Mouse (Mus musculus) frontal cortex, postnatal 25 days (tissue): ENCODE measurements at regions not wholly inside any gene's neighbourhood (a gene's known extent, or its start where the extent isn't known, plus 50 kb on each side); places are given as distances from the start of the nearest gene placed in this dataset.
"Not testable (repeated sequence)": the region's sequence is repeated elsewhere in the genome, so short reads cannot be mapped to it uniquely, and the experiment has no call there.

ENCODE experiments used
- DNase-seq, 2 experiments: peaks; one replicate each; pipeline ENCODE4 v3.0.0; 2022; ENCODE audit warnings: low spot score in 2 of 2

GRCm38 (mm10) chr8:102223097-102223496 lies 562.3 kb downstream of the Cdh11 start:
- DNase-seq: no peak

DNA sequence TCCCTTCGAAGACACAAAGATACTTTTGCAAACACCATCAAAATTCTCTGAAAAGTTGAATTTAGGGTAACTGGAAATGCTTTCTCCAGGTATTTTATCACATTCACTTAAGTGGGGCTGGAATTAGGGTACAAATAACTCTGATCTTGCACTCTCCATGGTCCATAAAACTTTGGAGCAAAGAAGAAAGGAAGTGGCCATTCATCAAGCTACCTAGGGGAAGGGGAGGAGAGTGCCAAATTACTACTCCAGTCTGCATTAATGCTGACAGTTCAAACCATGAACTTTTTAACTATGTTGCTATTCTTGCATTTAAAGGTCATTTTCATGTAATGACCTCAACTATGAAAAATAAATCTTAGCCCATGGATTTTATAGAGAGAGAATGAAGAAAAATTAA lies 579.8 kb downstream of the Cdh11 start:
- no peak for DNase-seq

DNA sequence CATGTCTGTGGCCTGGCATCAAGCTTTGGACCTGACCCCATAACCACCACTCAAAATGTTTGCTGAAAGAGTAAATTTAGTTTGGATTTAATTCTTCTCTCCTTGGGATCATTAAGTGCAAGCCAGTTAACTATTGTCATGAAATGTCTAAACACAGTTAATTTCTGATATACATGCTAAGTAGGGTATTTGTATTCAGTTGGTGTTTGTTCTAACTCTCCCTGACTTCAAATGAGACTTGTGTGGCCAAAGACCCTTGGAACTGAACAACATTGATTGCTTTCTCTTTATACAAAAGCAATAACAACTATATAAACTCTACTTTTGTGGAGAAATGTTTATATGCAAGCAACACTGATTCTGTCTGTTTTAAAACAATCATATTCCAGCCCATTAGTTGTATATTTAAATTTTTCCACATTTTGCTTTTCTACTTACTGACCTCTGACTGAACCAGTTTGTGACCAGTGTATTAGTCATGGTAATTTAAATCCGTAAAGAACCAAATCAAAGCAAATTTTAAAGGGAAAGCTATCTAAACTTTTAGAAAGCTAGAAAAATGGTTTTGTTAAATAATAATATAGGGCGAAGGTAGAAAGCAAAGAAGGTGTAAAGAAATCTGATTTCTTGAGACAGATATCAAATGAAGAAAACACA lies 625.8 kb downstream of the Cdh11 start:
- DNase-seq: no peak

DNA sequence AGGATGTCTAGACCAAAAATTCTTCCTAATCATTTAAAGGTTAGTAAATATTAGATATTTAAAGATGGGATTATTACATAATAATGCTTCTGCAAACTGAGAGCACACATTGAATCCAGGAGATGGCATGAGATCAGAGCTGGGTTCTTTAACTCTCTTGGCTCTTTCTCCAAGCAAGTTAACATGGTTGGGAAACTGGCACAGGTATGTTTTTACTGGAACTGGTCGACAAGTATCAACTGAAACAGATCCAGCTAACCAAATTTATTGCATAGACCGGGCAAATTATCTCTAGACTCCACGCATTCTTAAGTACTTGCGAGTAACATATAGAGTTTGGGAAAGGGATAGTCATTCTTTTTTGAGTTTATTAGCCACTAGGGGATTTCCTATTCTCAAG lies 666.8 kb downstream of the Cdh11 start:
- DNase-seq: no peak

DNA sequence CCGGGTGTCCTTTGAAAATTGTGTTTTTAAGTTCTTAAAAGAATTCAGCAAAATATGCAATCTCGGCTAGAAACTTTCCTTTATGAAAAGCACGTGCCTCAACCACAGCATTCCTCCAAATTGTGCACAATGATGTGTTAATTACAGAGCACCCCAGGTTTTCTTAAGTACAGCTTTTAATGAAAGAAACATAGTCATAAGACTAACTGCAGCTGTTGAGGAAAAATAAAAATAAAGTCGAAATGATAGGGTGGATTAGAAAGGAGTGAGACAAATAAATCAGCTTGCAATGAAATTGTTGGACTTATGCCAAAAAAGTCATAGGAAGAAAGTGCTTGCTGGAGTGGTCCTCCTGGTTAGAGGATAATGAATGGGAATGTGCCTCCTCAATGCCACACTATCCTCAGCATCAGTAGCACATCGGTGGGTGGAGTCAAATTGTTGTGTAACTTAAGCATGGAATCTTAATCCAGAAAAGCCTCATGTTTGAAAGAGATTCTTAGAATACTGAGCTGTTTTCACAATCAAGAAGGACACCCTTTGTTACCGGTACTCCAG lies 668.5 kb downstream of the Cdh11 start:
- no peak for DNase-seq

- DNase-seq: no peak
Observed at GRCm38 (mm10) chr8:102103773-102104172, 681.7 kb downstream of the Cdh11 start.

- no peak for DNase-seq
Observed at GRCm38 (mm10) chr8:102096726-102097125, 688.7 kb downstream of the Cdh11 start.

DNA sequence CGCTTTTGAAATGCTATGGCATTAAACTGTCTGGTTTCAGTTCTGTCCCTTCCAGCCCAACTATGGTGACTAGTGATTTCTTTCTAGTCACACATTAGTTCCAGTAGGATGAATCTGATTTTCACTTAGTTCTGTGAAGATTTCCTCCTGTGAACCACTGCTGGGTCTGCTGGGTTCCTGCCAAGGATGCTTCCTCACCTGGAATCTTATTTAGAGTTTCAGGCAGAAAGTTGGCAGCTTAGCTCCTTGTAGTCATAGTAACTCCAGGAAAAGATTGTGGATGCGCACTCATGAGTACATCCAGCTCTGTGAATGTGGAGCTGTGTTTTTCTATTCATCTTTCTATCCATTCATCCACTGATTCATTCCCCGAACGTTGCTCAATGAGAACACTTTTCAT lies 699.5 kb downstream of the Cdh11 start:
- DNase-seq: peak in 1 of 2 experiments; percentile 17

DNA sequence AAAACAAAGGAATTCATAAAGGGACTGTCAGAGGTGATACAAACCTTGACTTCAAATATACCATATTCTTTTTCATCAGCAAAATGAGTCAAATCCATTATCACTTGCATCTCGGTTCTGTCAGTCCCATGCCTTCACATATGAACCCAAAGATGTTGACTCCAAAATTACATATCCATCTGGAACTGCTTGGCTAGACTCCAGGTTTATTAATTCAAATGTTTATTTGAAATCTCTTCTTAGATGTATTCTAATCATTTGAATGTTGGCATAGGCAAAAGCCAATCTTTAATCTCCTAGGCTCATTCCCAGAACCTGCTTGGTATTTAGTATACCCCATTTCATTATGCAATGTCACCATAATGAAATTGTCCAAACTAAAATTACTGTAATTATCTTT lies 709.8 kb downstream of the Cdh11 start:
- DNase-seq: no peak

- no peak for DNase-seq
Observed at GRCm38 (mm10) chr8:102064137-102064536, 721.3 kb downstream of the Cdh11 start.

- no peak for DNase-seq
Observed at GRCm38 (mm10) chr8:102053429-102053828, 732.0 kb downstream of the Cdh11 start.

- no peak for DNase-seq
Observed at GRCm38 (mm10) chr8:102026956-102027927, 758.2 kb downstream of the Cdh11 start.

- no peak for DNase-seq
Observed at GRCm38 (mm10) chr8:102024472-102024871, 761.0 kb downstream of the Cdh11 start.

DNA sequence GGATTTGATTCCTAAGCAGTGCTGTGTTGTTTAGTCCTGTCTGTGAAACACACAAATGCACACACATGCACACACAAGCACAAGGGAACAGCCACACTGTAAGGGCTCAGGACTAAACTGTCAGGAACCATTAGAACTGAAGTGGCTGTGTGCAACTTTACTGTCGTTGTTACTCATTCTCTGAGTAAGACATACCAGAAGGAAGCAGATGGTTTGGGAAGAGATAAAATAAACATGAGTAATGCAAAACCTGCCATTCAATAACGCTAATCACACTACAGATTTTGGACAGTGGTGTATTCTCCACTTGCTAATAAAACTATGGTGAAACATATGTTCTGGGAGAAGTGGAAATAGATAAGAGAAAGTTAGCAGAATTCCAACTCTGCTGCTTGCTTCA lies 767.7 kb downstream of the Cdh11 start:
- no peak for DNase-seq

DNA sequence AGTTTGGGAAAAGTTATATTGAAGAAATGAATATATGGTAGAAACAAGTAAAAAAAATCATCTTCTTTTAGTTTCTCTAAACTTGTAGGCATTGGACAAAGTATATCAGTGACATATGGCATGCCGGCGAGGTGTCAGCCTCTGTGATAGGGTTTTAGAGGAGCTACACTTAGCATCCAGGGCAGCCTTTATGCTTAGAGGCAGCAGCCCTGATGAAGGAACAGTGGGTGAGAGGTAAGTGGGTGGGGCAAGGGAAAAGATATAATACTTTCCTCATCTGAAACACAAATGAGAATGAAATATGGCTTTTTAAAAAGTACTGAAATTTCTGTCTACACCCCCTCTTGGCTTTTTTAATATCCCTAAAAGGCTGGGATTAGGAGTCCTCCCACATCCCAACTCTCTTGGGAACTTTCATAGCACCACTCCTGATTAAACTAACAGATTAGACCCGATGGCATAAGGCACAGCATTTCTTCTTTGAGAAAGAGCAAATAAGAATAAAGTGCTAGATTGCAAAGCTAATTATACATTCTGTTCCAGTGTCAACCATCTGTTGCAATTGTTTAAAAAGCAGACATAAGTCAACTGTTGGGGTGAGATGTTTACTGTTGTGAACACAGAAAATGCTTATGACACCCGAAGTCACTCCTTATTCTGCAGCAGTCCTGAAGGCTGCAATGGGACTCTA lies 785.0 kb downstream of the Cdh11 start:
- DNase-seq: peak; percentile 9 to 35

- DNase-seq: not testable (repeated sequence)
Observed at GRCm38 (mm10) chr8:101996761-101997160, 788.7 kb downstream of the Cdh11 start.

DNA sequence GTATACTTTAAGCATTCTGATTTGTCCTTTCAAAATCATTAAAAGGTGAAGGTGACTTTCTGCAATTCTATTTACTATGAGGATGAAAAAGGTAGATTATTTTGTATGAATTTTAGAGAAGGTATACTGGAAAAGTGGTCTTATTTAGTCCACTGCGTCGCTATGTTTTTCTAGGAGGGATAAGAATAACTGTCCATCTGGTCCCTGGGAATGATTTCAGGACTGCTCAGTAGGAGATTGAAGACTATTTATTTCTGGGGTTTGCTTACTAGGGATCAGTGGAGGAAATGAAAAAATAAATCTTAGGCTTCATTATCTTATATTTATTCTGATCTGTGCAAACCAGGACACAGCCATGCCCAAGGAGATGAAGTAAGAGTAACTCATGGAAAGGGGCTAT lies 828.6 kb downstream of the Cdh11 start:
- no peak for DNase-seq

DNA sequence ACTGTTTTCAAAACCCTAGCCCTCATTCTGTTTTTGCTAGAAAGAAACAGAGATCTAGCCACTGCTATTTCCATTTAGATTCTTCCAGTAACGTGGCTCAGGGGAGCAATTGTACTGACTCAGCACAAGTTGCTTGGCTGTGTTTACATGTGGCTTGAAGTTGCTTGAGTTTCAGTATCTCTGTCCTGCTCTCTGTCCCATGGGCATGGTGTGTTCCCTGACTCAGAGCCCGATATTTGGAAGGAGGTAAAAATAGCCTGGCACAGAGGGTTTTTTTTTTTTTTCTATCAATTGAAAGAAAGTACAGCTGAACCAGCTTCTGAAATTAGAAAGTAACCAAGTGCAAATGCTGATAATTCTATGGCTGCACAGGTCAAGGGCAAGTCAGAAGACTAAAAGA lies 834.8 kb downstream of the Cdh11 start:
- no peak for DNase-seq

GRCm38 (mm10) chr8:101937859-101938258 lies 847.6 kb downstream of the Cdh11 start:
- DNase-seq: no peak

DNA sequence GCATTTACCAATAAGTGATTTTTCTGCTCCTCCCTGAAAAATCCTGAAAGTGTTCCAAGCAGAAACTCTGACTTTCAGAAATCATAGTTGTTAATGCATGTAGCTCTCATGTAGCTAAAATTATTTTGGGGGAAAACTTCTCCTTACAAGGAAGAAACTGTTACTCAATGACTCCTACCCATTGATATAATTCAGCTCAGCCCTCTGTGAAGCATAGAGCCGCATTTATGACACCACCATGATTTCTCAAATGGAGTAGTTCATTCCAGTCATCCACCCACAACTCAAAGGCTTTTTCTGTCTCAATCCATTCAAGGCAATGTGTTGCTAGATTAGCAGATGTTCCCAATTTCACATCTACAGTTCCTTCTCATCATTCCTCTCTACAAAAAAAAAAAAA lies 871.8 kb downstream of the Cdh11 start:
- no peak for DNase-seq
